Mouse (Mus musculus) CD4-positive, CD25-positive, alpha-beta regulatory T cell, adult 4 months (primary cell): ENCODE results near the gene Usp40. TPM values are rescaled to one million over a fixed set of nuclear protein-coding genes. Genes with fewer than 3 reads are reported as not detected.
"Not testable (repeated sequence)": the region's sequence is repeated elsewhere in the genome, so short reads cannot be mapped to it uniquely, and the experiment has no call there.

Source experiments
- ATAC-seq: one replicate; pipeline ENCODE4 v1.8.0; 2017
- polyA plus RNA-seq, 2 experiments: library from polyadenylated mRNA; unstranded; fragments of 100-300 nt; shearing (Covaris generic); gene quantifications; one replicate each; pipeline ENCODE4 v1.2.1; 2017

Usp40 gene
- 10 to 100 TPM; 24.5 to 28.5 TPM for polyA plus RNA-seq

GRCm38 (mm10) chr1:88008211-88008697, at the start of gene Usp40:
Gene Usp40, minus strand, starts transcription at chr1:88008551.
- ATAC-seq: peak; percentile 95

GRCm38 (mm10) chr1:88055088-88055487, 46.7 kb upstream of the Usp40 start, which contains the start of gene Ugt1a10:
Gene Ugt1a10, plus strand, starts transcription at chr1:88055388.
- ATAC-seq: no peak

GRCm38 (mm10) chr1:88047408-88047807, 39.1 kb upstream of the Usp40 start:
- not testable (repeated sequence) for ATAC-seq

DNA sequence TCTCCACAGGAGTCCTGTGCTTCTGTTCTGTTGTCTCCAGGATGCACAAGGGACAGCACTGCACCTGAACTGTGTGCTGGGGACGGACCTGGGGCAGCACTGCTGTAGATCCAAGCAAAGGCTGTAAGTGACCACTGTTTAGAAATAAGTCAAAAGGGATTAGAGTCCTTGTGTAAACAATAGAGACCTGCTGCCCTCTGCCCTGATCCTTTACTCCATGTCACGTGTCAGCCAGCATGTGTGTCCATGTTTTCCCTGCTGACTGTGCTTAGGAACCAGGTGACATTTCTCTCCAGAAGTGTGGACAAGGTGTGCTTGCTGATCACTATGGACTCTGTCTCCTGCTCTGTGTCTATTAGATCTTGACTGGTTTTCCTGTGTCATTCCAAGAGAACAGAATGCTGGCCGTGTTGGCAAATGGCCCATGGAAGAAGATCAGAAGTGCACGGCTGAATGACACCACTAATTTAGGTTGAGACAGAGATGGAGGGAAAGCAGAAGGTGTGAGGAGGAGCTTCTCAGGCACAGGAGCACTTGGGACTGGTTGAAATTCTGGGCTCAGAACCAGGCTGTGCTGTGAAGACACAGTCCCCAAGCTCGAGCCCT, 36.6 kb upstream of the Usp40 start:
- ATAC-seq: not testable (repeated sequence)

GRCm38 (mm10) chr1:88043044-88043443, 34.7 kb upstream of the Usp40 start:
- not testable (repeated sequence) for ATAC-seq

DNA sequence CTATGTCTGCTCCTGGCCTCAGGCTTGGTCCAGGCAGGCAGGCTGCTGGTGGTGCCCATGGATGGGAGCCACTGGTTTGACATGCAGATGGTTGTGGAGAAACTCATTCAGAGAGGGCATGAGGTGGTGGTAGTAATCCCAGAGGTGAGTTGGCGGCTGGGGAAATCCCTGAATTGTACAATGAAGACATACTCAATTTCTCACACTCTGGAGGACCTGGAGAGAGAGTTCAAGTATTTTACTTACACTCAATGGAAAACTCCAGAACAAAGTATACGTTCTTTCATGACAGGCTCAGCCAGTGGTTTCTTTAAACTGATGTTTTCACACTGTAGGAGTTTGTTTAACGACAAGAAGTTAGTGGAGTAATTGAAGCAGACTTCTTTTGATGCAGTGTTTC, 16.9 kb upstream of the Usp40 start:
- not testable (repeated sequence) for ATAC-seq

GRCm38 (mm10) chr1:88015371-88015770, 7.0 kb upstream of the Usp40 start:
- no peak for ATAC-seq

GRCm38 (mm10) chr1:88014671-88015070, 6.3 kb upstream of the Usp40 start:
- no peak for ATAC-seq

DNA sequence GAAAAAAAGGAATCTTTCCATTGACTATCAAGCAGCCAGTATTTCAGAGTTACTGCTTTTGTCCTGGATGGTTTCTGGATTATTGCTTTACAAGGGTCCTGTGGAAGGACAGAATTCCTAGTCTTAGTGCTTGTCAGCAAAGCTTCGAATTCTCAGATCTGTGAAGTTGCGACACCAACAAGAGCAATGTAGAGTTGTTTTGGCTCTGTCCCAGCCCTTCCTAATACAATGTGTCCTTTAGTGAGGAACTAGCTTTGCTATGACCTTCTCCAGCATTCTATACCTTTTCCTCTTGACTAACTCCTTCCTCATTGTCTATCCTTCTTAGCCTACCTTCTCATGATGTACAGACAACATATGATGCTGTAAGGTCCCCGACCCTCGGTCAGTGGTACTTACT, 5.8 kb upstream of the Usp40 start:
- no peak for ATAC-seq

GRCm38 (mm10) chr1:88013726-88014125, 5.4 kb upstream of the Usp40 start:
- no peak for ATAC-seq

GRCm38 (mm10) chr1:88009521-88009920, 1.2 kb upstream of the Usp40 start:
- no peak for ATAC-seq

DNA sequence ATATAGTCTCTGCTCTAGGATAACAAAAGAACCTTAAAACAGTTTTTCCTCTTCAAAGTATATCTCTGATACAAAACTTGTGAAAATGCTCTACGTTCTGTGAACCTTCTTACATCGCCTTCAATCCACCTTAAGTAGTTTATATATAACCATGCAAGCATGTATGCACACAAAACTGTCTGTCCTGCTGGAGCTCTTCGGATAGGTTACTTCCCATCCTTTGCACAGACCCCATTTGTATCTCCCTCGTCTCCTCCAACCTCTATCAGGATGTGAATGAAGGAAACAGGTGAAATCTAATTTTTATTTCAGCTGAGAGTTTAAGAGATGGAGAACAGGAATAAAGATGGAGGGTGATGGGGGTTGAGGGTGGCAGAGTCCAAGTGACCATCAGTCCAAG, 384 bp upstream of the Usp40 start:
- ATAC-seq: no peak

- peak; percentile 5 for ATAC-seq
Measured at GRCm38 (mm10) chr1:88007692-88008210, 600 bp downstream of the Usp40 start.

DNA sequence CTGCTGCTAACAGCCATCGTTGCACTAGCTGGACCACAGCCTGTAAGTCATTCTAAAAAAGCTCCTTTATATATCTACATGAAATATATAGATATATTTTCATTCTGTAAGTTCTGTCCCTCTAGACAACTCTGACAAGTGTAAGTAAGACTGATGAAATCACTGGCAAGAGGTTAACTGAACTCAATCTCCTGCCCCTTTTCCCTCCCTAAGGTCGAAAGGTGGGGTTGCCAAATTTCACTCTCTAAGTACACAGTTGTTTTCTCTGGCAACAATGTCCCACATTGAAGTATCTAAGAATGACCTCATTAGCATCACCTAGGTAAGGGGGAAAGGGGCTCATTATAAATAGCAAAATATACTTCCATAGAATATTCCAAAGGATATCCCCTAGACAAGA, 15.6 kb downstream of the Usp40 start:
- ATAC-seq: no peak

GRCm38 (mm10) chr1:87982291-87982690, 26.1 kb downstream of the Usp40 start:
- ATAC-seq: no peak

DNA sequence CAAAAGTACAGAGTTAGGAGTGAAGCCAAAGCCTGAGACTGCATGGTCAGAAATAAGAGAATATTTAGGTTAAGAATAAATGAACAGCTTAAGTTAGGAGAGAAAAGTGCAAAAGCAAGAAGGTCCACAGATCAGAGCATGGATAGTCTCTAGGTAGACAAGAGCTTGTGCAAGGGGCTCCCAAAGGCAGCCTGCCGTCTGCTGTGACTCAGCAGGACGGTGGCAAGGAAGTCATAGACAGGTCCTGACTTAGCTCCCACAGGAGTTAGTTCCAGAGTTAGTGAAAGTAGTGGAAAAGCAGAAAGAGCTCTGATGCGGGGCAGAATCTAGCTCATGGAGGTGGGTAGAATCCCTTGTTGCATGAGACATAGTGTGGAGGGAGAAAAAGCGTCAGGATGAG, 38.0 kb downstream of the Usp40 start:
- no peak for ATAC-seq

DNA sequence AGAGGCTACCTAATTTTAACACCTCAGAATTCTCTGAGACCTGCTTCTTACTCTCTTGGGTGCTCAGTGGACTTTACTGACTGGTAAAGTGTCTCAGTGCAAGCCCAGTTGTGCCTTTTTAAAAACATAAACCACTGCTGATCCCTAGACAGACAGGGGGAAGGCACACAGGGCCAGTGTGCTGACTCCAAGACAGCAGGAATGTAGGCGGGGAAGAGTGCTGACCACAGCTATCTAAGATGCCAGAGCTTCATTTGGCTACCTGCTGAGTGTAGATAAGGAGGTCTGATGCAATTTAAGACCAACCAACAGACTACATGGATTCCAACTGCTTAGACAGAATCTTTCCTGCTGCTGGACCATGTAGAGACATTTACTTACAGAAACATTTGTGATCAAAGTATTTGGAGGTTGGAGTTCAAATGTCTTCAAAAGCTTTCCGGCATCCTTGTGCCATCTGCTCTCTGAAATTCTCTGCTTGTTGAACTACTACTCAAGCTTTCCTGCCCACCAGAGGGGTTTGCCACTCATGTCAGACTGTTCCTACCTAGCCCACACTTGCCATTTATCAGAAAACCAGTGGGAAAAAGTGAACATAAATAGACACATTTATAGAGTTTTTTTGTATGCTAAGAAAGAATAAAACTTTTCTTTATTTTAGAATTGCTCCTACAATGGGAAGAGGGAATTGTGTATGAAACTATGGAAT, 46.7 kb downstream of the Usp40 start:
- no peak for ATAC-seq

- ATAC-seq: no peak
Measured at GRCm38 (mm10) chr1:87960752-87961151, 47.6 kb downstream of the Usp40 start.

DNA sequence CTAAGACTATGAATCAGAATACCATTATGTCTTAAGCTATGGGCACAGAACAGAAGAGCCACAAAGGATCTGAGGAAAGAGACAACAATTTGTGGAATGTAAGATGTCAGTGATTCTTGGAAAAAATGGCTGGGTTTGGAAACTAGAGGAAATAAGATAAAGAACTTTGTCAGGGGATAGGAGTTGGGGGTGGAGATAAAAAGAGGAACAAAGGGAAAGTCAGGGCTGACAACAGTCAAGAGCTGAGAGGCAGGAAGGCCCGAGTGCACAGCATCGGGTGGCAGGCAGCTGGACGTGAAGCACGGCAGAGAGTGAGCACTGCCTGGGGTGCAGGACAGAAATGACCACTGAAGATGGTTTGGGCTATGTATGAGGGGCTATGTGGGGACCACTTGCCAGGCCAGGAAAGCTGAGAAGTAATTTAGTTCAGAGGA, 48.3 kb downstream of the Usp40 start:
- ATAC-seq: no peak

GRCm38 (mm10) chr1:87959532-87959931, 48.8 kb downstream of the Usp40 start:
- no peak for ATAC-seq

DNA sequence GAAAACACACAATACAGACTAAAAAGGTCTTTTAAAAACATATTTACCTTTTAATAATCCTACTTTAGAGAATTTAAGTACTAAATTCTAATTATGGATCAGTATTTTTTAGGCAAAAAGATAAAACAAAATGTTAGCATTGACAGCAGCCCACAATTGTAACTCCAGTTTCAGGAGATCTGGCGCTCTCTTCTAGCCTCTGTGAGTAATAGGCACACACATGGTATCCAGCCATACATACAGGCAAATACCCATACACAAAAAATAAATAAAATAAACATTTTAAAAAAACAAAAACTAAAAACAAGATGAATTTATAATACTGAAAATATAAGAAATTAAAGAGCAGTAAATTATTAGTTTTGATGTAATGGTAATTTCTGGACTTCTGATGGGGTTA, 49.4 kb downstream of the Usp40 start:
- no peak for ATAC-seq

GRCm38 (mm10) chr1:87953073-87953472, 55.3 kb downstream of the Usp40 start:
- no peak for ATAC-seq

- ATAC-seq: no peak
Measured at GRCm38 (mm10) chr1:87951641-87952040, 56.7 kb downstream of the Usp40 start.

DNA sequence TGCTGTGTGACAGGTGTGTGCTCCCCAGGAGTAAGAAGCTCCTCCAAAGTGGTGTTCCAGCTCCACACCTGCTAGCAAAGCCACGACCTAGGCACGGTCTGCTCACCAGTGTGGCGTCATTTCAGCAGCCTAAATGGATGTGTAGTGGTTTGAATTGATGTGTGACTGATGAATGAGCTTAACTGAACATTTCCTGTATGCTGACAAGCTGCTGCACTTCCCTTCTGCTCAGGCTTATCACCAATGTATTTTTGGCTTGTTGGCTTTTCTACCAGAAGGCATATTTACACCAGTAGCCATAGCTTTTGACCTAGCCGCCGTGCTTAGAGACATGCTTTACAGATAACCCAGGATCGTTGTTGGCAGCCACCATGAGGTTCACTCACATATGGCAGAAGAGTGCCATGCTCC, 60.7 kb downstream of the Usp40 start:
- no peak for ATAC-seq
